Mouse (Mus musculus): ENCODE results near the gene Sfta2.

DNA sequence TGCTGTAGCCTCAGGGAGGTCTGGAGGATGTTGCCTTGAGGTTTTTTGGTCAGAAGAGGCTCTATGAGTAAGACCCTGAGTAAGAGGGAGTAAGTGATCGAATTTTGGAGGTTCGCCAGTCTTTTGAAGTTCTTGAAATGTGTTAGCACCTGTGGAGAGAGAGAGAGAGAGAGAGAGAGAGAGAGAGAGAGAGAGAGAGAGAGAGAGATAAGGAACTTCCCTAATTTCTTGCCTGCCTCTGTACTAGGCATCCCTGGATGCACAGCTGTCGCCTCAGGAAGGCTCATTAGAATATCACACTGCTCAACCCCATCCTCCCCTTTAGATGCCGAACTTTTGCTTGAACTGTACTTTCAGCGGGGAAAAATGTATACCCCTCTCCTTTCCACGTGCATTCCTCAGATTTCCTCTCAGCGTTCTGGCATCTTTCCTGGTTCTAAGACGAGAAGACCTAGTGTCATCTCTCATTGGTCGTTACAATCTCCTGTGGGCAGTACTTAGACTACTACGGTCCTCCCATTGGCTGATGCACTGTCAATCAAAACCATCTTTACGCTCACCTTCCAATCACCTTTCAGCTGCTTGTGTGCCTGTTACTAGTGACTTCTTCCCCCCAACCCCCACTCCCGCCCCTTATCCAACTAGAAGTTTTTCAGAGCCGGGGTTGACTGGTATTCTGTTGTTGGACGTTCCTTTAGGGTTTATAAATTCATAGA, 37.3 kb downstream of the Sfta2 start:
- TF ChIP-seq CTCF (conservative IDR thresholded peaks at IDR 0.05; ENCODE audit: insufficient read depth, insufficient read length, low read depth, low read length) (no peak), POLR2A (IDR thresholded peaks at IDR 0.05; ENCODE audit: low read depth, low read length) (no peak)

All from kidney, adult 2 months (tissue).